Mouse (Mus musculus) neural tube, embryonic 12.5 days (tissue): ENCODE data around the gene Slk. TPM values are rescaled to one million over a fixed set of nuclear protein-coding genes. Genes with fewer than 3 reads are reported as not detected.

Experiments used
- ATAC-seq: fragments of 200-750 bp; cut with Nextera tagmentation; 2 replicates; pipeline ENCODE4 v1.8.0; 2017; ENCODE audit warnings: low read depth, mild to moderate bottlenecking, moderate TSS enrichment, moderate library complexity; ENCODE audit not compliant: low FRiP score
- H3K27ac ChIP-seq: fragments of 300-500 bp; sonication (generic); 2 replicates; pipeline ENCODE4 v1.5.1; 2016
- H3K27me3 ChIP-seq: fragments of 300-500 bp; sonication (generic); replicated peaks from 2 replicates; pipeline ENCODE4 v1.6.1; 2016; ENCODE audit warnings: mild to moderate bottlenecking
- H3K36me3 ChIP-seq: fragments of 300-500 bp; sonication (generic); 2 replicates; pipeline ENCODE4 v1.6.1; 2016; ENCODE audit warnings: mild to moderate bottlenecking
- H3K4me1 ChIP-seq: fragments of 300-500 bp; sonication (generic); 2 replicates; pipeline ENCODE4 v1.6.1; 2016
- H3K4me2 ChIP-seq: fragments of 300-500 bp; sonication (generic); replicated peaks from 2 replicates; pipeline ENCODE4 v1.6.1; 2016; ENCODE audit warnings: mild to moderate bottlenecking
- H3K4me3 ChIP-seq: fragments of 300-500 bp; sonication (generic); 2 replicates; pipeline ENCODE4 v1.5.1; 2016
- H3K9ac ChIP-seq: fragments of 300-500 bp; sonication (generic); 2 replicates; pipeline ENCODE4 v1.6.1; 2016; ENCODE audit warnings: mild to moderate bottlenecking
- H3K9me3 ChIP-seq: fragments of 300-500 bp; sonication (generic); 2 replicates; pipeline ENCODE4 v1.6.1; 2016; ENCODE audit warnings: mild to moderate bottlenecking
- WGBS: fragments of 180-500 bp; shearing (Covaris S2); methylation state at CpG from one replicate; pipeline ENCODE4 v1.1.7; 2016; 5-methylcytosine and 5-hydroxymethylcytosine counted together
- polyA plus RNA-seq: library from polyadenylated mRNA; unstranded; fragments of >200 nt; fragmentation: Nextera tagmentation; extraction: Ambion mirVana; gene quantifications from 2 replicates; pipeline ENCODE4 v1.2.1, GENCODE M21; 2016

Slk gene
- 10.4 and 10.9 TPM in 2 replicates for polyA plus RNA-seq

DNA sequence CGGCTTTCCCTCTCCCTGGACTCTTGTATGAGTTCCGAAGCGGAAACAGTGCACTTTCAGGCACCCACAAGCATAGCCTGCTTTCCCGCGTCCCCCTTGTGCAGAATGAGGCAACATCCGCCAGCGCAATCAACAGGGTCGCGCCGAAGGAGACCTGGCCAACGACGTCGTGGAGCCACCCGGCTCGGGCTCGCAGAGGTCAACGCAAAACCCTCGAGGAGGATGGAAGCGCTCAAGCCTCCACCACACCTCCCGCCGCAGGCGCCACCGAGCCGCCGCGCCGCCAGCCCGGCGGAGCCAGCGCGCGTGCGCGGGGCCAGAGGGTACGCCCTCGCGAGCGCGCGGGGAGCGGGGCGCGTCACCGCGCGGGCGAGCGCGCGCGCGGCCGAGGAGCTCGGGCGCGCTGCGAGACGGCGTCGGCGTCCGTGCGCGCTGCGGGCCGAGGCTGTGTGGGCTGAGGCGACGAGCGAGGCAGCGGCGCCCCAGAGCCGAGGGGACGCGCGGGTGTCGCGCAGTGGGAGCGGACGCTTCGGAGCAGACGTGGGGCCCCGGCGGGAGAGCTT, at the start of gene Slk:
Gene Slk (plus strand): TSS at position 454 of the 563 bp plus-strand sequence.
- H3K9ac ChIP-seq = peak within 1 kb of the TSS; percentile 95
- peaks cover 19% of the 10 kb centered on the region for H3K4me1 ChIP-seq
- H3K4me3 ChIP-seq = peak within 1 kb of the TSS; percentile 89
- H3K36me3 ChIP-seq = no peaks in the 10 kb centered on the region
- peak; percentile 94 for ATAC-seq
- no peaks in the 10 kb centered on the region for H3K9me3 ChIP-seq
- H3K27me3 ChIP-seq = no peaks in the 10 kb centered on the region
- peak within 1 kb of the TSS; percentile 85; the same call in 1 of the 2 replicates for H3K27ac ChIP-seq
- H3K4me2 ChIP-seq = peak within 1 kb of the TSS; percentile 90
- under 1% methylated on average over 81 of the region's 83 CpGs for WGBS

DNA sequence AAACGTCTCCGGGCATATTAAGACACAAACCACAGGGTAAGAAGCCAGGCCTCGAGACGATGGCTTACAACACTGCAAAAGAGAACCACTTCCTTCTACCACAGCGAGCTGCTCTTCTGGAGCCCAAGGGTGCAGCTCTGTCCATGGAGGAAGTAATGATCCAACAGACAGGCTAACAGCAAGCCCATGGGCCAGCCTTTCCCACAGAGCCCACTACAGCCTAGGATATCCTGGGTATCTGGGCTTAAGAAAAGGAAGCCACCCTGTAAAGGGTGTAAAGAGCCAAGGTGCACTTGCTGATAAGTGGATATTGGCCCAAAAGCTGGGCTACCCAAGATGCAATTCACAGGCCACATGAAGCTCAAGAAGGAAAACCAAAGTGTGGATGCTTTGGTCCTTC, 48.2 kb upstream of the Slk start:
- no peak overlapping the region for H3K4me2 ChIP-seq
- H3K36me3 ChIP-seq = peaks cover 24% of the 10 kb centered on the region
- 88% methylated on average over 5 of the region's 5 CpGs for WGBS
- peaks cover 7% of the 10 kb centered on the region; the same call in 1 of the 2 replicates for H3K4me1 ChIP-seq
- no peaks in the 10 kb centered on the region for H3K9me3 ChIP-seq
- H3K27me3 ChIP-seq = no peaks in the 10 kb centered on the region
- no peak overlapping the region for H3K4me3 ChIP-seq
- H3K9ac ChIP-seq = no peak overlapping the region
- no peak for ATAC-seq
- no peak overlapping the region for H3K27ac ChIP-seq

DNA sequence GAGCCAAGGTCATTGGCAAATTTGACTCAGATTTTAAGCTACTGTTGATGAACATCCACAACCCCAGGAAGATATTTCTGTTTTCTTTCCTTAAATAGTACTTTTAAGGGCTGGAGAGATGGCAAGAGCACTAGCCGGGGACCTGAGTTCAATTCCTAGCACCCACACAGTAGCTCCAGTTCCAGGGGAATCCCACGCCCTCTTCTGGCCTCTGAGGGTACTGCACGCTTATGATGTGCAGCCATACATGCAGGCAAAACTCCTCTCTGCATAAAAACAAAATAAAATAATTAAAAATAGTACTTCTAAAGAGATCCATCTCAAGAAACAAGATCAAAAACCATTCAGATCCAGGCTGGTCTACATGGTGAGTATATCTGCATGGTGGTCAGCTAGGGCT, 47.0 kb upstream of the Slk start:
- Histone ChIP-seq H3K4me1 (peaks cover 10% of the 10 kb centered on the region; the same call in 1 of the 2 replicates), H3K27ac (no peak overlapping the region), H3K36me3 (peaks cover 14% of the 10 kb centered on the region), H3K27me3 (no peaks in the 10 kb centered on the region), H3K4me2 (no peak overlapping the region), H3K9ac (no peak overlapping the region), H3K9me3 (no peaks in the 10 kb centered on the region), H3K4me3 (no peak overlapping the region)
- no peak for ATAC-seq
- 87% methylated on average over 3 of the region's 3 CpGs for WGBS

DNA sequence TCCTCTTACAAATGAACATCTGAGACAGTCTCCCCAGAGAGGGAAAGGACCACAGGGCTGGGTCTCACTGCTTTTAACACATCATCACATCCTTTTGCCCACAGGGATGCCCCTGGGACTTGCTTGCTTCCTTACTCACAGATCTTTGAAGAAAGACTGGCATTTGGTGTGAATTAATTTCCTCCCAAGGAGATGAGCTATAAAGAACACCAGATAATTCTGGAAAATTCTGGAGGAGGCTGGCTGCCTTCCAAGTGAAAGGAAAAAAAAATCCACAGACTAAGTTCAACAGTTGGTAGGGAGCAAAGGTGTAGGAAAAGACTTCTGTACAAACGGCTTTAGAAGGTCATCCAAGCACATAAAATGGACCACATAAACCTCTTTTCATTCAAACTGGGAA, 45.3 kb upstream of the Slk start:
- H3K36me3 ChIP-seq = peaks cover 9% of the 10 kb centered on the region; the same call in 1 of the 2 replicates
- H3K9me3 ChIP-seq = no peaks in the 10 kb centered on the region
- 83% methylated on average over 1 of the region's 1 CpGs for WGBS
- H3K4me3 ChIP-seq = no peak overlapping the region
- H3K4me1 ChIP-seq = peaks cover 15% of the 10 kb centered on the region; the same call in 1 of the 2 replicates
- no peak overlapping the region for H3K27ac ChIP-seq
- H3K27me3 ChIP-seq = no peaks in the 10 kb centered on the region
- H3K9ac ChIP-seq = no peak overlapping the region
- ATAC-seq = no peak
- no peak overlapping the region for H3K4me2 ChIP-seq

DNA sequence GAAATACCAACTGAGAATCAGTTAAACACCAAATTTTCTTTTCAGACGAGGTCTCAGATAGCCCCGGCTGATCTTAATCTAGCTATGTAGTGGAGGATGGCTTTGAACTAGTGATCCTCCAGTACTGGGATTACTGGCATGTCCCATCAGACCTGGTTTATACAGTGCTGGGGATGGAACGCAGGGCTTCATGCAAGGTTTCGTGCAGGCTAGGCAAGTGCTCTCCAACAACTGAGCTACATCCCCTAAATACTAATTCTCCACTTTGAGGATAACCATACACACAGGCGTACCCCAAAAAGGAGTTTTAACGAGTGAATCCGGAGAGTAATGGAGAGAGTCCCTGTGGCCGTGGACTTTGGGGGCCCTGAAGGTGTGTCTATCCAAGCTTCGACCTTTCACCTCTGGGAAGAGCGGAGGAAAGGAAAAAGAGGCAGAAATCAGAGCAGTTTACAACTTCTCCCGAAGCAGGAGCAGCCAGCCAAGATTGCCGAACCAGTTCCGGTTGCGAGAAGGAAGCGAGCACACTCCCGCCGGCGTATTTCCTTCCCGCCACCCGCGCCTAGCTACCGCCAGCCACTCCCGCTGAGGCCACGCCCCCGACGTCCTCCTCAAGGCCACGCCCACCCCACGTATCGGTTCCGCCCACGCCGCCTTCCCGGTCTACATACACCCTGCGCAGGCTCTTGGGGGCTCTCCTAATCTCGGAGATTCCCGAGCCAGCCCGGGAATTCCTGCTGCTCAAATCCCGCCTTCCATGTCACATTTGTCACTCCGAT, 42.8 kb upstream of the Slk start:
- no peak overlapping the region for H3K27ac ChIP-seq
- H3K36me3 ChIP-seq = peaks cover 9% of the 10 kb centered on the region; the same call in 1 of the 2 replicates
- peaks cover 15% of the 10 kb centered on the region; the same call in 1 of the 2 replicates for H3K4me1 ChIP-seq
- peak; percentile 97 for ATAC-seq
- H3K4me3 ChIP-seq = peak overlapping the region; percentile 45
- H3K9me3 ChIP-seq = no peaks in the 10 kb centered on the region
- peak overlapping the region; percentile 54 for H3K9ac ChIP-seq
- whole genome bisulfite sequencing = 5% methylated on average over 39 of the region's 39 CpGs
- H3K4me2 ChIP-seq = peak overlapping the region; percentile 61
- H3K27me3 ChIP-seq = no peaks in the 10 kb centered on the region

DNA sequence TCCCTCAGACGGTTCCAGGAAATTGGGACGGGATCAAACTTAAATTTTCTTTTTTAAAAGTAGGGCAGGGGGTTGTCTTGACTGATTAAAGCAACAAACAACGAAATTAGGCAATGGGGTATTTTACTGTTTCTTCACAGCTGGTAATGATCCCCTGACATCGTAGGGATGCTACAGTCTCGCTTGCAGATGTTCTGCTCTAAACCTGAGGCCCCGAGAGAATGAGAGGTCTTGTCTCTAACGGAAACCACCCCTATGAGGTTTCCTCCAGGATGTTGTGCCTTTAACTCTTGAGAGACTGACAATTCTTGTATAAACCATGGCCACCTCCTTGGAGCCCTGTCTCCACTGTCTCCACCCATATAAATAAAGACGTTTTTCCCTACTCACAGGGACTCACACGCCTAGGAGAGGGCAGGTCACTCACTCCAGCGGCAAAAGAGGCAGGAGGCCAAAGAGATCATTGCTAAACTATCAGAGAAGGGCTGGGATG, 42.1 kb upstream of the Slk start, which contains the start of gene Stn1:
Gene Stn1 (minus strand): TSS at position 208 of the 493 bp plus-strand sequence.
- ATAC-seq = 0 out of 2 replicates have a peak, but pooled peaks have one; percentile 23
- peaks cover 15% of the 10 kb centered on the region; the same call in 1 of the 2 replicates for H3K4me1 ChIP-seq
- no peaks in the 10 kb centered on the region for H3K27me3 ChIP-seq
- H3K4me3 ChIP-seq = peak within 1 kb of the TSS; percentile 45
- peak within 1 kb of the TSS; percentile 61 for H3K4me2 ChIP-seq
- WGBS = 5% methylated on average over 10 of the region's 10 CpGs
- no peak within 1 kb of the TSS for H3K27ac ChIP-seq
- peak within 1 kb of the TSS; percentile 54 for H3K9ac ChIP-seq
- no peaks in the 10 kb centered on the region for H3K9me3 ChIP-seq
- H3K36me3 ChIP-seq = peaks cover 9% of the 10 kb centered on the region; the same call in 1 of the 2 replicates

DNA sequence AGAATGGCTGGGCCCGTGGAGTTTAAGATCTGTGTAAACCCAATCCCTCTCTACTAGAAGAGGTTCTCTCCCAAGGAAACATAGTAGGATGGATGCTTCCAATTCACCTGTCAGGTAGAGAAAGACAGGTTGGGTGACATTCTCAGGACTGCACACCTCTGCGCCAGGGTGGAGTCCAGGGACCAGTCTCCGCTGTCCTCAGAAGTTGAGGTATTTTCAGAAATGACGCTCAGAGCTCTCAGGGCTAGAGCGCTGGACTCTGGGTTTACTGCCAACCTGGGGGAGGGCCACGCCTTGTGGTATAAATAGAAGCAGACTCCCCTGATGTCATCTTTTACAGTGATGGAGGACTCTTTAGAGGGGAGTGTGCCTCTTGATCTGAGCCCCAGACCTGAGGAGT, 41.6 kb upstream of the Slk start:
- WGBS = 82% methylated on average over 6 of the region's 6 CpGs
- H3K4me2 ChIP-seq = peak overlapping the region; percentile 61

DNA sequence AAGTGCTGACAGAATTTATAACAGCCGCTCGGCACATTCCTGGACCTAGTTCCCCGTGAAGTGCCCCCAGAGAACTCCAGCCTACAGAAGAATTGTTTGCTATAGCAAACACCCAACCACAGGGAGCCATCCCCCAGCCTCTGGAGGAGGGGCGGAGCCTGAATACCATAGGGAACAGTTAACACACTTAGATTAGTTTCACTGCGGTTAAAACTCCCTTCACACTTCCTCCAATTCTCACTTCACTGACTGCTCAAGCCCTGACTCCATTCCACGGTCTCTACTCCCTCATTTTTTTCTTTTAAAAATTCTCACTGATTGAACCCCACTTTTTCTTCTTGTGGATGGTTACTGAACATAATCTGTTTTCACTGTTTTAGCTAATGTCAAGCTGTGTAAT, 40.7 kb upstream of the Slk start:
- 17% methylated on average over 6 of the region's 6 CpGs for WGBS
- no peak for ATAC-seq

More for the DNA sequence above, 41.6 kb upstream of the Slk start:
- H3K27ac ChIP-seq = no peak overlapping the region
- H3K36me3 ChIP-seq = peaks cover 4% of the 10 kb centered on the region; the same call in 1 of the 2 replicates
- H3K4me1 ChIP-seq = peaks cover 15% of the 10 kb centered on the region; the same call in 1 of the 2 replicates
- no peaks in the 10 kb centered on the region for H3K9me3 ChIP-seq
- no peak overlapping the region for H3K4me3 ChIP-seq
- H3K9ac ChIP-seq = peak overlapping the region; percentile 54; the same call in 1 of the 2 replicates
- ATAC-seq = no peak
- no peaks in the 10 kb centered on the region for H3K27me3 ChIP-seq

DNA sequence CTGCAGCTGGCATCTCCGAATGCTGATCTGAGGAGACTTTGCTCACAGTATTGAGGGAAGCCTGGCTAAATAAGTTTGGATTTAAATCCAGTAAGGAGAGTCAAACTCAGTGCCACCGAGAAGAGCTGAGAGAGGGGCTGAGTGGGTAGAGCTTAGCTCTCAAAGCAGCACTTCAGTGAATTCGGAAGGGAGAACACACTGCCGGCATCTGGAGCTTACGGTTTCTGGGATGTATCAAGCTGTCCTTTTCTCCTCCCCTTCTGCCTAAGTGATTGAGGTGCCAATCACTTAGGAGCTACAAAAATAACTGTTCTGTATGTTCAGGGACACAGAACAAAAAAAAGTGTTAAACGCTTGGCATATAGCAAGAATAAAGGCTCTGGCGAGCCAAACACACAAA, 37.0 kb upstream of the Slk start:
- no peak overlapping the region for H3K27ac ChIP-seq
- H3K27me3 ChIP-seq = no peaks in the 10 kb centered on the region
- H3K9ac ChIP-seq = no peak overlapping the region
- no peaks in the 10 kb centered on the region for H3K36me3 ChIP-seq
- WGBS = 73% methylated on average over 7 of the region's 7 CpGs
- no peak for ATAC-seq
- no peak overlapping the region for H3K4me3 ChIP-seq
- H3K4me1 ChIP-seq = peaks cover 5% of the 10 kb centered on the region; the same call in 1 of the 2 replicates
- no peaks in the 10 kb centered on the region for H3K9me3 ChIP-seq
- H3K4me2 ChIP-seq = no peak overlapping the region

More for the DNA sequence above, 40.7 kb upstream of the Slk start:
- H3K4me2 ChIP-seq = no peak overlapping the region
- H3K9ac ChIP-seq = no peak overlapping the region
- H3K27me3 ChIP-seq = no peaks in the 10 kb centered on the region
- H3K9me3 ChIP-seq = no peaks in the 10 kb centered on the region
- no peaks in the 10 kb centered on the region for H3K36me3 ChIP-seq
- peaks cover 15% of the 10 kb centered on the region; the same call in 1 of the 2 replicates for H3K4me1 ChIP-seq
- no peak overlapping the region for H3K27ac ChIP-seq
- H3K4me3 ChIP-seq = no peak overlapping the region

DNA sequence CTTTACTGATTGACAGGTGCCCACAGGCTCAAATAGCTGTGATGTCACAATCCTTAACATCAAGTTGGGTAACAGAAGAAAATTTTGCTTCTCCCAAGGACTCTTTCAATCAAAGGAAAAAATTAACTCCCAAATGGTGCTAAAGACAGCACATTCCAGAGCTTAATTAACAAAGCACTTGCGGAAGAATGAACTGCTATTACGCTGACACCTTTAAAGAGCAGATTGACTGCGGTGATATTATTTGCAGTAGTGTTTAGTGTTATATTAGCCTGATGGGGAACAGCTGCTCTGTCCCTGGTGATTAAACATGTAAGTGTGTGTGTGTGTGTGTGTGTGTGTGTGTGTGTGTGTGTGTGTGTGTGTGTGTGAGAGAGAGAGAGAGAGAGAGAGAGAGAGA, 34.4 kb upstream of the Slk start:
- H3K4me3 ChIP-seq = no peak overlapping the region
- H3K9ac ChIP-seq = no peak overlapping the region
- H3K27ac ChIP-seq = no peak overlapping the region
- ATAC-seq = no peak
- H3K9me3 ChIP-seq = no peaks in the 10 kb centered on the region
- no peaks in the 10 kb centered on the region for H3K36me3 ChIP-seq
- no peaks in the 10 kb centered on the region for H3K4me1 ChIP-seq
- no peaks in the 10 kb centered on the region for H3K27me3 ChIP-seq
- H3K4me2 ChIP-seq = no peak overlapping the region
- WGBS = 51% methylated on average over 3 of the region's 3 CpGs

DNA sequence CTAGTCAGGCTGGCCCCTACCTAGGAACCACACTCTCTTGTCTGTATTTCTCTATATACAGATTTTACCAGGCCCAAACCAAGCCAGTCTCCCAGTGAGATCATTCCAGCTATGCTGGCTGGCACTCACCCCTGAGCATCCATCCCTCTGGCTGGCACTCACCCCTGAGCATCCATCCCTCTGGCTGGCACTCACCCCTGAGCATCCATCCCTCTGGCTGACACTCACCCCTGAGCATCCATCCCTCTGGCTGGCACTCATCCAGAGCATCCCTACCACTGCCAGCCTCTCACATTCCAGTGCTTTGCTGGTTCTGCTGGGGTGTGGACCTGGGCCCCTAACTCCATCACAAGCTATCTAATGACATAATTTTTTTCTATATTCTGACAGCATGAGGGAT, 34.0 kb upstream of the Slk start:
- no peak overlapping the region for H3K4me2 ChIP-seq
- no peaks in the 10 kb centered on the region for H3K27me3 ChIP-seq
- H3K4me3 ChIP-seq = no peak overlapping the region
- H3K4me1 ChIP-seq = no peaks in the 10 kb centered on the region
- no peaks in the 10 kb centered on the region for H3K36me3 ChIP-seq
- no peaks in the 10 kb centered on the region for H3K9me3 ChIP-seq
- H3K27ac ChIP-seq = no peak overlapping the region
- ATAC-seq = no peak
- H3K9ac ChIP-seq = no peak overlapping the region

DNA sequence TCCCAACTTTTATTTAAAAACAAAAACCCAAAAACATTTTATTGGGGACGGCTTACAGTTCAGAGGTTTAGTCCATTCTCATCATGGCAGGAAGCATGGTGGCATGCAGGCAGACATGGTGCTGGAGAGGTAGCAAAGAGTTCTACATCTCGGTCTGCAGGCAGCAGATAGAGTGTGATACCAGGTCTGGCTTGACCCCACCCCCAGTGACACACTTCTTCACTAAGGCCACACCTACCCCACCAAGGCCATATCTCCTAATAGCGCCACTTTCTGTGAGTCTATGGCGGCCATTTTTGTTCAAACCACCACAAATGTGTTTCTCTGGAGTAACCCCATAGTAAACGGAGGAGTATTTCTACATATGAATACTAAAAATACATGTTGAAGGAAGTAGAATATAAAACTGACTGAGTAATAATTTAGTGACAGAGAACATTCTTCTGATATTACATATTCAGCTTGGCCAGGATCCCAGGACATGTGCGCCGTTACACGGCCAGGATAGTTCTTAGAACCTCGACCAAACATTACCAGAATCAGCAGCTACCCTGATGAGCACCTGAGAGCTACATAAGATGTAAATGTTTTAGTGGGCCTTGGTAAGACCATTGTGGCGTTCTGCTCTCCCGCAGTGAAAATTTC, 30.9 kb upstream of the Slk start:
- no peak for ATAC-seq

More for the DNA sequence above, 30.9 kb upstream of the Slk start:
- Histone ChIP-seq H3K4me2 (no peak overlapping the region), H3K27me3 (no peaks in the 10 kb centered on the region), H3K9me3 (no peaks in the 10 kb centered on the region), H3K27ac (no peak overlapping the region), H3K9ac (no peak overlapping the region), H3K4me1 (no peaks in the 10 kb centered on the region), H3K4me3 (no peak overlapping the region), H3K36me3 (no peaks in the 10 kb centered on the region)
- 92% methylated on average over 11 of the region's 11 CpGs for WGBS
